Comparison of ENCODE assay signal across 34 mouse cellular contexts in genomic region chr15:36405446-36405845, GRCm38 (mm10).
"Had no signal": no experiment of that assay in that cellular context is flagged by ENCODE, and none has a peak within 500 bp of the region (broad histone marks: within the 10 kb centered on the region; RNA-seq: fewer than 3 reads in every experiment).

No protein-coding gene starts in this region.

- ATAC-seq: hindbrain, embryonic 16.5 days; hindbrain, postnatal 0 days; inflammation-experienced regulatory T-cells, adult 6 months; intestine, embryonic 15.5 days; intestine, embryonic 16.5 days; intestine, postnatal 0 days had no signal

- H3K4me2 ChIP-seq: heart, embryonic 12.5 days; heart, embryonic 13.5 days; heart, embryonic 15.5 days; hindbrain, embryonic 12.5 days; hindbrain, embryonic 13.5 days; hindbrain, embryonic 14.5 days; hindbrain, embryonic 15.5 days; intestine, embryonic 15.5 days; kidney, embryonic 15.5 days had no signal

- H3K4me1 ChIP-seq: heart, embryonic 12.5 days; hindbrain, embryonic 15.5 days; intestine, embryonic 15.5 days had no signal

- H3K4me3 ChIP-seq: heart, embryonic 12.5 days; heart, embryonic 13.5 days; heart, embryonic 15.5 days; hindbrain, embryonic 10.5 days; hindbrain, embryonic 12.5 days; hindbrain, embryonic 13.5 days; hindbrain, embryonic 15.5 days; intestine, embryonic 15.5 days; kidney, embryonic 15.5 days; layer of hippocampus, adult 2 months; left cerebral cortex, adult 2 months had no signal

- H3K27ac ChIP-seq: heart, embryonic 13.5 days; heart, embryonic 15.5 days; hindbrain, embryonic 10.5 days; hindbrain, embryonic 12.5 days; hindbrain, embryonic 13.5 days; hindbrain, embryonic 14.5 days; hindbrain, embryonic 15.5 days; hindbrain, postnatal 0 days; intestine, embryonic 15.5 days; kidney, embryonic 15.5 days; kidney, postnatal 0 days; layer of hippocampus, adult 2 months; left cerebral cortex, adult 2 months had no signal

- H3K27me3 ChIP-seq: heart, embryonic 12.5 days; heart, embryonic 13.5 days; heart, embryonic 15.5 days; hindbrain, embryonic 12.5 days; hindbrain, embryonic 13.5 days; hindbrain, embryonic 15.5 days; intestine, embryonic 15.5 days; kidney, embryonic 15.5 days had no signal

- H3K9me3 ChIP-seq: heart, embryonic 12.5 days; heart, embryonic 15.5 days; hindbrain, embryonic 10.5 days; hindbrain, embryonic 12.5 days; hindbrain, embryonic 13.5 days; hindbrain, embryonic 15.5 days; intestine, embryonic 15.5 days; kidney, embryonic 15.5 days had no signal

- H3K9ac ChIP-seq: heart, embryonic 12.5 days; heart, embryonic 13.5 days; heart, embryonic 15.5 days; hindbrain, embryonic 12.5 days; hindbrain, embryonic 13.5 days; hindbrain, embryonic 14.5 days; hindbrain, embryonic 15.5 days; intestine, embryonic 15.5 days; kidney, embryonic 15.5 days had no signal

- DNase-seq: heart, postnatal 10 days; heart, postnatal 14 days; heart, postnatal 36 days; heart, postnatal 4 days; kidney, adult 11 months; kidney, adult 18-20 months; kidney, adult 2 months; kidney, adult 8-10 months; kidney, adult 9 months; kidney, postnatal 10 days; kidney, postnatal 14 days; kidney, postnatal 25 days; kidney, postnatal 36 days; kidney, postnatal 4 days; layer of hippocampus, adult 9-11 months; layer of hippocampus, postnatal 36 days had no signal

- H3K36me3 ChIP-seq: heart, embryonic 12.5 days; heart, embryonic 13.5 days; heart, embryonic 15.5 days; hindbrain, embryonic 10.5 days; hindbrain, embryonic 12.5 days; hindbrain, embryonic 13.5 days; hindbrain, embryonic 15.5 days; intestine, embryonic 15.5 days; kidney, embryonic 15.5 days had no signal
